Mouse (Mus musculus) MEL (cell line): ENCODE results near the gene Gm42421.

Source experiments
- BHLHE40 ChIP-seq: IDR thresholded peaks from 2 replicates; pipeline ENCODE4 v1.6.1; 2012; ENCODE audit warnings: low read depth, mild to moderate bottlenecking, inconsistent platforms, low read length, improper control_type of control experiment, borderline replicate concordance
- CHD2 ChIP-seq: IDR thresholded peaks from 2 replicates; pipeline ENCODE4 v1.6.1; 2011; ENCODE audit warnings: low read length, improper control_type of control experiment
- CTCF ChIP-seq, 3 experiments: IDR thresholded peaks in 2 of 3; conservative IDR thresholded peaks in 1 of 3; 2 replicates each; pipeline ENCODE4 v1.5.1; 2011 to 2012; ENCODE audit warnings: low read length in 3 of 3, low read depth in 2 of 3, mild to moderate bottlenecking in 2 of 3, improper control_type of control experiment in 1 of 3, inconsistent platforms in 1 of 3, mixed read lengths in 1 of 3, moderate library complexity in 1 of 3; ENCODE audit not compliant: control insufficient read depth in 1 of 3, insufficient read depth in 1 of 3, poor library complexity in 1 of 3, severe bottlenecking in 1 of 3
- EP300 ChIP-seq, 2 experiments: IDR thresholded peaks; 2 replicates each; pipeline ENCODE4 v1.6.1; 2011; ENCODE audit warnings: improper control_type of control experiment in 2 of 2, low read length in 2 of 2, low read depth in 1 of 2, mild to moderate bottlenecking in 1 of 2
- GATA1 ChIP-seq: IDR thresholded peaks from 2 replicates; pipeline ENCODE4 v1.6.1; 2011; ENCODE audit warnings: low read depth, low read length, improper control_type of control experiment
- MAX ChIP-seq: IDR thresholded peaks from 2 replicates; pipeline ENCODE4 v1.6.1; 2011; ENCODE audit warnings: low read length, improper control_type of control experiment
- MAZ ChIP-seq: IDR thresholded peaks from 2 replicates; pipeline ENCODE4 v1.6.1; 2012; ENCODE audit warnings: low read depth, mild to moderate bottlenecking, inconsistent platforms, low read length, improper control_type of control experiment
- MXI1 ChIP-seq: IDR thresholded peaks from 2 replicates; pipeline ENCODE4 v1.6.1; 2011; ENCODE audit warnings: mild to moderate bottlenecking, low read depth, low read length, improper control_type of control experiment
- NELFE ChIP-seq: IDR thresholded peaks from 2 replicates; pipeline ENCODE4 v1.6.1; 2011; ENCODE audit warnings: low read depth, low read length, improper control_type of control experiment
- NRF1 ChIP-seq: IDR thresholded peaks from 2 replicates; pipeline ENCODE4 v1.6.1; 2014; ENCODE audit warnings: low read depth, mild to moderate bottlenecking, inconsistent platforms, low read length, improper control_type of control experiment, moderate library complexity; ENCODE audit not compliant: poor library complexity, insufficient read depth, severe bottlenecking
- POLR2A ChIP-seq, 2 experiments: IDR thresholded peaks; 2 replicates each; pipeline ENCODE4 v1.6.1; 2011 to 2012; ENCODE audit warnings: low read length in 2 of 2, mild to moderate bottlenecking in 2 of 2, control low read depth in 1 of 2, improper control_type of control experiment in 1 of 2, low read depth in 1 of 2, moderate library complexity in 1 of 2; ENCODE audit not compliant: control insufficient read depth in 1 of 2, insufficient read depth in 1 of 2, poor library complexity in 1 of 2
- ZNF384 ChIP-seq: IDR thresholded peaks from 2 replicates; pipeline ENCODE4 v1.6.1; 2012; ENCODE audit warnings: low read depth, mild to moderate bottlenecking, inconsistent platforms, low read length, improper control_type of control experiment

GRCm38 (mm10) chr5:143927875-143928274 lies at the start of gene Gm42421:
- no peak for TF ChIP-seq CTCF (IDR thresholded peaks at IDR 0.05 in 2 of 3, conservative IDR thresholded peaks at IDR 0.05 in 1 of 3; ENCODE audit: control insufficient read depth in 1 of 3, insufficient read depth in 1 of 3, low read depth in 2 of 3, low read length in 3 of 3, poor library complexity in 1 of 3, severe bottlenecking in 1 of 3)
- no peak for TF ChIP-seq MAX
- TF ChIP-seq GATA1, result no peak
- no peak for TF ChIP-seq BHLHE40
- TF ChIP-seq MAZ, result no peak
- TF ChIP-seq POLR2A (IDR thresholded peaks at IDR 0.05; ENCODE audit: control insufficient read depth in 1 of 2, insufficient read depth in 1 of 2, low read depth in 1 of 2, low read length in 2 of 2, poor library complexity in 1 of 2), result no peak
- TF ChIP-seq MXI1, result no peak
- TF ChIP-seq EP300 (IDR thresholded peaks at IDR 0.05; ENCODE audit: low read depth in 1 of 2, low read length in 2 of 2), result no peak
- no peak for TF ChIP-seq ZNF384
- TF ChIP-seq CHD2, result no peak
- TF ChIP-seq NRF1, result no peak
- no peak for TF ChIP-seq NELFE
